17 mouse cellular contexts compared by ENCODE assay signal in genomic region chr4:63060358-63060757, GRCm38 (mm10).
DNase-seq lines count a peak whose midpoint lies in the region; ATAC-seq lines count a peak whose summit lies in the region.
"Had no signal": no experiment of that assay in that cellular context is flagged by ENCODE, and none has a peak within 500 bp of the region (broad histone marks: within the 10 kb centered on the region; RNA-seq: fewer than 3 reads in every experiment).

No protein-coding gene starts in this region.

- H3K4me2 ChIP-seq in lung, embryonic 15.5 days: no peak overlapping the region
- no peak overlapping the region for H3K4me2 ChIP-seq in hindbrain, embryonic 13.5 days
- H3K4me2 ChIP-seq: embryonic facial prominence, embryonic 13.5 days; hindbrain, embryonic 15.5 days; liver, embryonic 15.5 days had no signal

- H3K9me3 ChIP-seq in lung, embryonic 15.5 days: no peaks in the 10 kb centered on the region
- no peaks in the 10 kb centered on the region for H3K9me3 ChIP-seq in hindbrain, embryonic 13.5 days
- no peaks in the 10 kb centered on the region for H3K9me3 ChIP-seq in limb, embryonic 10.5 days (replicated peaks)
- H3K9me3 ChIP-seq: embryonic facial prominence, embryonic 13.5 days; hindbrain, embryonic 15.5 days; liver, embryonic 15.5 days had no signal

- peak; percentile 2 for DNase-seq in heart, postnatal 4 days
- DNase-seq in heart, postnatal 25 days (ENCODE audit: low spot score): no peak
- no peak for DNase-seq in lung, postnatal 4 days
- DNase-seq in limb, embryonic 10.5 days (ENCODE audit: low spot score): no peak
- DNase-seq in frontal cortex, adult 2 months (ENCODE audit: extremely low spot score in 1 of 2, low spot score in 1 of 2): no peak
- no peak for DNase-seq in left cerebral cortex, adult 11 months (ENCODE audit: low spot score)
- DNase-seq: cerebellum, adult 9-10 months; forebrain, postnatal 0 days; gastrocnemius, adult 2 months; lung, postnatal 10 days; right cerebral cortex, postnatal 25 days had no signal

- H3K4me1 ChIP-seq in lung, embryonic 15.5 days: peaks cover 39% of the 10 kb centered on the region
- H3K4me1 ChIP-seq in hindbrain, embryonic 13.5 days (replicated peaks): peaks cover 50% of the 10 kb centered on the region
- H3K4me1 ChIP-seq in limb, embryonic 10.5 days: peaks cover 33% of the 10 kb centered on the region
- H3K4me1 ChIP-seq: liver, embryonic 15.5 days; megakaryocyte, embryonic 14.5 days had no signal

- no peak overlapping the region for H3K4me3 ChIP-seq in lung, embryonic 15.5 days
- no peak overlapping the region for H3K4me3 ChIP-seq in hindbrain, embryonic 13.5 days
- H3K4me3 ChIP-seq in limb, embryonic 10.5 days: no peak overlapping the region
- H3K4me3 ChIP-seq: embryonic facial prominence, embryonic 13.5 days; gastrocnemius, adult 2 months; hindbrain, embryonic 15.5 days; liver, embryonic 15.5 days; megakaryocyte, embryonic 14.5 days had no signal

- H3K36me3 ChIP-seq in lung, embryonic 15.5 days: peaks cover 11% of the 10 kb centered on the region; the same call in 1 of the 2 replicates
- H3K36me3 ChIP-seq in hindbrain, embryonic 13.5 days: peaks cover 17% of the 10 kb centered on the region; the same call in 1 of the 2 replicates
- H3K36me3 ChIP-seq in limb, embryonic 10.5 days: peaks cover 24% of the 10 kb centered on the region
- H3K36me3 ChIP-seq: hindbrain, embryonic 15.5 days; liver, embryonic 15.5 days had no signal

- 82% methylated on average over 6 of the region's 6 CpGs for WGBS in lung, embryonic 15.5 days
- WGBS in hindbrain, embryonic 13.5 days: 79% methylated on average over 6 of the region's 6 CpGs
- 90% methylated on average over 6 of the region's 6 CpGs for WGBS in limb, embryonic 10.5 days

- ATAC-seq in lung, embryonic 15.5 days (ENCODE audit: borderline replicate concordance, extremely low read depth, low FRiP score, low TSS enrichment): no peak
- ATAC-seq in hindbrain, embryonic 13.5 days (ENCODE audit: low FRiP score): no peak
- ATAC-seq: forebrain, postnatal 0 days had no signal

- H3K27me3 ChIP-seq in lung, embryonic 15.5 days: no peaks in the 10 kb centered on the region
- H3K27me3 ChIP-seq in hindbrain, embryonic 13.5 days: no peaks in the 10 kb centered on the region
- H3K27me3 ChIP-seq in limb, embryonic 10.5 days (ENCODE audit: low read depth, poor library complexity, severe bottlenecking): no peaks in the 10 kb centered on the region
- H3K27me3 ChIP-seq: embryonic facial prominence, embryonic 13.5 days; hindbrain, embryonic 15.5 days; liver, embryonic 15.5 days had no signal

- H3K27ac ChIP-seq in lung, embryonic 15.5 days: peak overlapping the region; percentile 23; the same call in 1 of the 2 replicates
- H3K27ac ChIP-seq in hindbrain, embryonic 13.5 days: peak overlapping the region; percentile 66
- peak overlapping the region; percentile 36 for H3K27ac ChIP-seq in limb, embryonic 10.5 days
- H3K27ac ChIP-seq: embryonic facial prominence, embryonic 13.5 days; gastrocnemius, adult 2 months; hindbrain, embryonic 15.5 days; liver, embryonic 15.5 days had no signal

- H3K9ac ChIP-seq in lung, embryonic 15.5 days: no peak overlapping the region
- H3K9ac ChIP-seq in hindbrain, embryonic 13.5 days: no peak overlapping the region
- H3K9ac ChIP-seq: embryonic facial prominence, embryonic 13.5 days; forebrain, postnatal 0 days; hindbrain, embryonic 15.5 days; liver, embryonic 15.5 days had no signal

- intact Hi-C loops in heart, postnatal 25 days (cut with DNase I): no loop called here
